Mouse (Mus musculus): ENCODE measurements at regions not wholly inside any gene's neighbourhood (a gene's known extent, or its start where the extent isn't known, plus 50 kb on each side); places are given as distances from the start of the nearest gene placed in this dataset.

DNA sequence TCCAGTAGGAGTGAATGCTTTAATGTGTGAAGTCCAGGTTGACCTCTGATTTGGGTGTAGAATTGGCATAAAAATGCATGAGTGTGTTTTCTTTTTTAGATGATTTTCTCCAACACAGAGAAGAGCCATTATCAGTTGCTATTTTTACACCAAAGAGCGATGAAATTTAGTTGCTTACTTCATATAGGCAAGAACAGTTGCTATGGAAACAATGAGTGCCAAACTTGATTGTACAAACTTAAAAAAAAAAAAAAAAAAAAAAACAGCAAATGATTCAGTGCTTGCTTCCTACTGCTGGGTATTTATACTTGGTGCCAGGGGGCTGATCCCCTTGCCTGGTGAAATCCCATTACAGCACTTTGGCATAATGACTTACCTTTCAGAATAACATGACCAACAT, 268.0 kb downstream of the Sec23a start:
- DNase-seq = no peak

DNA sequence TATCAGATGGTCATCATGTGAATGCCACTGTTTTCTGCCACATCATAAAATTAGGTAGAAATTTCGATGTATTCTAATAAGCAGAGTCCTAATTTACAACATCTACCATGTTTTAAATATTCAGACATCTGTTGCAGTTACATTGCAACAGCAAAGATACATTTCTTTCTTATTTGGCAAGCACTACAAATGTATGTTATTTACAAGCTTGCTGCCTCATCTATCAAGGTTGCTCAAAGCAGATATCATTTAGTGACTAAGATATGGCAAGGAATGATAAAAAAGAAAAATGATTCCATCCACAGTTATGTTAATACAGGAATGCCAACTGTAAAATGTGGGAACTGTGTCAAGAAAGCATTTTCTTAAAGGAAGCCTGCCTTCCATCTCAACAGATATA, 283.7 kb downstream of the Sec23a start:
- no peak for DNase-seq

DNA sequence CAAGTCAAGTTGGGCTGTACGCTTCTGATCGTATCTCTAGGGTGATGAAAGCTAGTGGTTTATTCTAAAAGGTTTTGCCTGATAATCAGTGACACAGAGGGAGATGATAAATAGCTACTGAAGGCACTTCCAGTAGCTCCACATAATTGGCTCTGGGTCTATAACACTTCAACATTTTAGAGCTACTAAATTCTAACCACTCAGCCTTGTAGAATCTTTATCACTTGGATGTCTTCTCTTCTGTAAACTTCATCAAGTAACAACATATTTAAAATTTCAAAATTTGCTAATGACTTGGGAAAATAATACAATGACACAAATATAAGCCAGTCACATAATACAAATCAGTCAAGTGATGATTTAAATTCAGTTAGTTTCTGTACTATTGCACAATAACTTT, 284.3 kb downstream of the Sec23a start:
- DNase-seq = no peak

DNA sequence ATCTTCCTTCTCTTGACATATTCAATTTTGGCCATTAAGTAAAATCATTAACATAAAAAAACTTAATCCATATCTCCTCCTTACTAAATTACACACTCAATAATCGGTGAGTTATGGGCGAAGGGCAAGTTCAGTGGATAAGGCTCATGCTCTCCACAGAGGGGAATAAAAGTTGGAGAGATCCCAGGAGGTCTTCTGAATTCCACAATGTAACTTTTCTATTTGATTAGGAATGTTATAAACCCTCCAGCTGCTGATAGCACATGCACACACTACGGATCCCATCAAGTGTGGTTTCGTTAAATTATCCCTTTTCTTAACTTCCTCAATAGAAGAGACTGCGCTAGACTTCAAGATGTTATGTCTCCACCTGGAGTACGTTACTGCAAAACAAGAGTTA, 293.9 kb downstream of the Sec23a start:
- no peak for DNase-seq

DNA sequence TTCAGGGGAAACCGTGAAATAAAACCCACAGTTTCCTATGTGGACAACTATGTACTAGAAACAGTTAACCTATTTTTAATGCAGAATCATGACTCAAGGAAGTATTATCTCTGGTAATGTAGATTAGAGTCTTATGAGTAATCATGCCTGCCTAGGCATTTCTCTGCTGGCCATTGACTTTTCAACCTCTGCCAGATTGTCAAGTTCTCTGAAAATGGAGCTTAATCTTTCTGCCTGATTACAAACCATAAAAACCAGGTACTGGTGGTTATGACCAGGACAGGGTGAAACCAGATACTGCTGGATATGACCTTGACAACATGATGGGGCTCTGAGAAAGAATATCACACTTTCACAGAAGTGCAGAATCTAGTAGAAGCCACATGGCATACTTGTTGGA, 297.6 kb downstream of the Sec23a start:
- DNase-seq = no peak

DNA sequence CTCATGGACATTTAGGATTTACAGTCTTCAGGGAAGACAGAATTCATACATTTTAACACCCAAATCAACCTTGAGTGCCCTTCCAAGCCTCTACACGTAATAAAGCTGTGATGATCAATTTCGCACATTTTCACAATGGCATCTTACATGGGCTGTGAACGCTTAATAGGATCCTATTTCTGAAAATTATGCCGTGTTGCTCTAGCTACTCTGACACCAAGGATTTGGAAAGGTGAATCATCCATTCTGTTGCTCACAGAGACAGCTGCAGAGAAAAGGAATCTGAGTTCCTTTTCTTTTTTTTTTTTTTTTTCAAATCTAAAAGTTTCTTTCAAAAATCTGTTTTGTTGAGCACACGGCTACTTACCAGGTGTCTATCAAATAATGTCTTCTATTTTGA, 316.1 kb downstream of the Sec23a start:
- no peak for DNase-seq

DNA sequence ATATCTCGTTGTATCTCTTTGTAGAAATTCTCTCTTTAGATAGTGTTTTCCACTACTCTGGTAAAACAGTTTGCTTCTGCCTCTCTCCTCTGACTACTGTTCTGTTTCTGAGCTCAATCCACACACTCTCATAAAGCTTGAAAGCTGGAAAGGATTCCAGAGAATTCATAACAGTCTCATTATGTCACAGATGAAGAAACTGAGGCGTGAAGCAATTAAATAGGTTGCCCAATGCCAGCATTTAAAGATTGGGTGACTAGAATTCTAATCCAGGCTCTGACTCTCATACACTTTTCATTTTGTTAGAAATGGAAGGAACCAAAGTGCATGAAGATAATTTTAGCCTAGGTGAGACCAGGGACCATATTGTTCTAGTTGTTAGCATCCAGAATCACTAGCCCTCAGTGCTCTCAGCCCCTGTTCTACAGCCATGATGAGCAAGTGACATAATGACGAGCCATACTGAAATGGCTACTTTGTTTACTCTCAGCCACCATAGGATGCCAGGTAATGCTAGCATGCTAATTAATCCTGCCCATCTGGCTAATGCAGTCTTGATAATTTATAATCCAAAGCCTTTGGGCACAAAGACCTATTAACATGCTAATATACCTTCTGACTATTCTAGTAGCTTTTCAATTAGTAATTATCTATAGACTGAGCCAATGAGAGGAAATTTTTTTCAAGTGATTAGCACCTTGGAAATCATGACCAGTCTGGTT, 341.7 kb downstream of the Sec23a start:
- DNase-seq = no peak

DNA sequence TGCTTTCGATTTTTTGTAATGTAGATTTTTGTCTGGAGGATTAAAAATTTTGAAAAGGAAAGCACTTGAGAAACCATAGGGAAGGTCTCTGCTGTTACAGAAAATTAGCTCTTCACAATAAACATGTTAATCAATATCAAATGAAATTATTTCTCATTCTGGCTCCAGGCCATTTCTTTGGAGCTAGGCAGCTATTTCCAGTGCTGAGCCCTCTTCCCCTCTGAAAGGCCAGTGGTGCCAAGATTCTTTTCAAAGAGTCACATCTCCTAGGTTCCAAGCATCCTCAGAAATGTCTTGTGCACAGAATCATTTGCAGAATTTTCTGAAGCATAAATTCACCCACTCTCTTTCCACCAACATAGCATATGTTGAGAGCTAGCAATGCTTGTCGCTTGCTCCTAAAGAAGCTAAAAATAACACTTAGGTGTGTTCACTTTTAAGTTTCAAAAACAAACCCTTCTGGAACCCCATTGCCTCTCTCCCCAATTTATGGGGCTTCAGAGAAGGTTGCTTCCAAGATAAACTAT, 357.2 kb downstream of the Sec23a start:
- DNase-seq = no peak

DNA sequence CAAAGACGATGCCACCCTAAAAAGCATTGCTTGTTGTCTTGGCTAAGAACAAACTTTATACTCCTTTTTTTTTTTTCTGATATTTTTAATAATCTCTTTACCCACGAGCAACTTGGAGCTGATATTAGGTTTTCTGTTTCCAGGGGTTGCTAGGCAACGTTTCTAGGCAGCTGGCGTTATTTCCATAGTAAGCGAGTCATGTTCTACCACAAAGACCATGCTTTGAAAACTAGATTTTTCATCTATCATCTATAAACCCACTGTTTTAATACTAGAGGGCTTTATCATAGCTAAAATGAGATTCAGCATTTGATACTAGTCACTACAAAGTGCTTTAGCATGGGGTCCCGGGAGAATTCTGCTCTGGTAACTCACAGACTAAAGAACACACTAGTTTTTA, 358.1 kb downstream of the Sec23a start:
- DNase-seq = no peak

DNA sequence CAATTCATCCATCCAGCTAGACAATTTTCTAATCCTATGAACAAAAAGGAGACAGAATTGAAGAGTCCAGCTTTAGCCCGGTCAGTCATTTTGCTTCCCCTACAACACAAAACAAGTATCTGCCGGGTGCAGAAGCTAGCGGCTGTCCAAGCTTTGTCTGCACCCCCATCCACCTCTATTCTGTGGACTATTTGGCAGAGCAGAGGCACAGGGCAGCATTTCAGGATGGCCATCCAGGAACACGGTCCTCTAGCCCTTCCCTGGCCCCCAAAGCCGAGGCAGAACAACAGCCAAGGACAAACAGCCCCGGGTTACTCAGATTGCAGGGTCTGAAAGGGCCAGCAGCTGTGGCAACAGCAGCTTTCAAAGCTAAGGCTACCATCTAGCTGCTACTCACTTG, 358.6 kb downstream of the Sec23a start:
- DNase-seq = no peak

DNA sequence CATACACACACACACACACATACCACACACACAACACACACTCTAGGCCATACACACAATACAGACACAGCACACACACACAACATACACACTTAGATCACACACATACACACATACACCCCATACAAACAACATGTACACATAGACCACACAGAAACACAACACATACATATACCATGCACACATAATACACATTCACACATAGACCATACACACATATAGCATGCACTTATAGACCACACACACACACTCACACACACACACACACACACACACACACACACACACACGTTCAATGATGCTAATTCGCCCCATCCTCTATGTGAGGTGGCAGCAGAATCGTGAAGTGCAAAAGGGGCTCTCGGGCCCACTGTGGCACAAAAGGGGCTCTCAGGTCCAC, 359.1 kb downstream of the Sec23a start:
- no peak for DNase-seq

DNA sequence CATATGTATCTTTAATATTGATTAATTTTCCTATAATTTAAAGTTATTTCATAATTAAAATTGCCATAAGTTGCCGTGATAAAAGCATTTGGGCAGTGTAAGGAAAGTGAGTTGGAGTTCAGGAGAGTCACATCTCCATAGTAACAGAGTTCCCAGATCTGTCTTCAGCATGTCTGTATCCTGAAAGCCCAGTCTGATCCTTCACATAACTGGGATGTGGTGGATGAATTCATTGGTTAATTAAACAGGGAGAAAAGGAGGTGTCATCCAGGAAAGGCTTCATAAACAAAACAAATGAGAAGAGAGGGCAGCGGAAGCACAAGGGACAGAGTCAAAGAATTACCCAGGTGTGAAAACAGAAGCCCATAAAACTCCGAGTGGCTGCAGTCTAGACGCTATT, 363.5 kb downstream of the Sec23a start:
- no peak for DNase-seq

DNA sequence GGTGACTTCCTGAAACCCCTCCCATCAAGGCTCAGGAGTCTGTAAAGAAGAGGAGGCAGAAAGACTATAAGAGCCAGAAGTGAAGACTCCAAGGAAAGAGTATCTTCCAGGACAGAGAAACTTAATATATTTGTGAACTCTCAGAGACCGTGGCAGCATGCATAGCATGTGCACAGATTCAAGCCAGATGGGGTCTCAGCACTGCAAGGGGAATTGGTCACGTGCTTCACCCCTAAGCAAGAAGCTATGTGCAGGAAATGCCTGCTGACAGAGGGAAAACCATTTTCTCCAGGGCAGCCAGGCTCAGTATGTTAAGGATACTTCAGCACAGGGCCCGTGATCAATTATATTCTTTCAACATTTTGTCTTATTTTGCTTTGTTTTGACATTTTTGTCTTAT, 368.0 kb downstream of the Sec23a start:
- no peak for DNase-seq

DNA sequence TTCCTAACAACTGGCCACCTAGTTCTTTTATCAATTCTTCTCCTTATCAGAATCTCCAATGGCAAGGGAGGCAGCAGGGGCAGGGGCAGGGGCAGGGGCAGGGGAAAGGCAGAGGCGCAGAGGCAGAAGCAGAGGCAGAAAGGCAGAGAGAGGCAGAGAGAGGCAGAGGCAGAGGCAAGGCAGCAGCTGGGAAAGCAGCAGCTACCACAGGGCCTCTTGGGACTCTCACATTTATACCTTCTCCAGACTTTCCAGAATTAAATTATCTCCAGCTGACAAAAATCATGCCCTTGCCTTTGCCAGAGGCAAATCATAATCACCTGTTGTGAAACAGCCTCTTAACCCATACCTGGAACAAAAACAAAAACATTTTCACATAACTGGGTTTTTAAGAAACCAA, 370.4 kb upstream of the Clec14a start:
- DNase-seq = no peak

DNA sequence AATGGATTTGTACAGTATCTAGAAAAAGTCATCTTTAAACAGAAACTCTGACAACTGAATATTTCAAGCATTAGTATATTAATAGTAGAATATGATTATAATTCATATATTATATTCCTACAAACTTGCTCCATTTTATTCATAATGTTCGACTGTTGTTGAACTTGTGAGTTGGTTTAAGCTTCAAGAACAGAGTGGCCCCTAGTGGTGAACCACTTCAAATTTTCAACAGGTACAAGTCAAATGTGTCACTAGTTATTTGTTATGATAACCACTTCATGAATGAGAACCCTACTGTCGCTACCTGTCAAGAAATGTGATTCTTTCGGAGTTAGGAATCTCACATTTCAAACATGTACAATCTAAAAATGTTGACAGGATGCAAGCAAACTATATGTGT, 369.2 kb upstream of the Clec14a start:
- peak; percentile 2 for DNase-seq

DNA sequence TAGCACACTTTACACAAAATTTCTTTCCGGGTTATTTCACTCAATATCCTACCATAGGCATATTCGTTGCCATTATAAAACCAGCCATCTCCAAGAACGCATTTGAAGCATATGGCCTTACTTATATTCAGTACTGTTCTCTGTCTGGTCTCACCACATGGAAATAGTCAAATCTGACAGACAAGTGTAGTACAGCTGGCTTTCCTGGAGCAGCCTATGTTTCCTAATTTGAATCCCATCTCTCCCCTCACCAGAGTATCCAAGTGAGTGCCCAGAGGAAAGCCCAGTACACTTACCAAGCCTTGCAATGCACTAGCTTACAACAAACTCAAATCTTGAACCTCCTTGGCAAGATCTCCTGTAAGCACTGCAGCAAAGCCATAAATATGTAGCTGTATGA, 363.4 kb upstream of the Clec14a start:
- DNase-seq = no peak

DNA sequence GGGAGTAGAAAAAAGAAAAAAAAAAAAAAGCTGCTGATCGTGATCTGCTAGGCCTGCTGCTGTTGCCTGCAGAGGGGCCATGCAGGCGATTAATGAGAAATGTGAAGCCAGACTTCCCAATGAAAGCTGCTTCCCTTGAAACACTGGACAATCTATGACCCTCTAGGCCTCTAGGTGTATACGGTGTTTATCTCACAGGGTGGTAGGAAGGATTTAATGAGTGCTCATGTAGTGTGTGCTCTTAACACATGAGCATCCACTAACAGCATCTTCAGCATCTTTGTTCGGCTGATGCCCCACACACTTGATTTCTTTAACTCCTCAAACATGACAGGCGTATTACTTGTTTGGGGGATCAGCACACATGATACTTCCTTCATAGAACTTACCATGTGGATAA, 359.7 kb upstream of the Clec14a start:
- no peak for DNase-seq

DNA sequence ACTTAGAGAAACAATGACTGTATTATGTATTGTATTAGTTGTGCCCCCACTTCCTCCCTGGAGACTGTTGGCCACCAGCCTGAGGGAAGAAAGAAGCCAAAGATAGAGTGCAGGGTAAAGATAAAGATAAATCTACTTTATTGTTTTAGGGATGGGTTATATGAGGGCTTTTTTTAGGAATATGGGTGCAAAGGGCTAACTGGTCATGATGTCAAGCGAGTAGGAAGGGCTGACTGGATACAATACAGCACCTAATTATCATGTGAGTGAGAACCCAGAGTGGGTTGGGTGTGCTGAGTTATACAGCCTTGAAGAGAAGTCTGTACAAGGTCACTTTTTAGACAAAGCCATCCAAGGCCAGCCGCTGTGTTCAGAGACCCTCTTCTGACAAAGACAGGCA, 356.1 kb upstream of the Clec14a start:
- DNase-seq = no peak

DNA sequence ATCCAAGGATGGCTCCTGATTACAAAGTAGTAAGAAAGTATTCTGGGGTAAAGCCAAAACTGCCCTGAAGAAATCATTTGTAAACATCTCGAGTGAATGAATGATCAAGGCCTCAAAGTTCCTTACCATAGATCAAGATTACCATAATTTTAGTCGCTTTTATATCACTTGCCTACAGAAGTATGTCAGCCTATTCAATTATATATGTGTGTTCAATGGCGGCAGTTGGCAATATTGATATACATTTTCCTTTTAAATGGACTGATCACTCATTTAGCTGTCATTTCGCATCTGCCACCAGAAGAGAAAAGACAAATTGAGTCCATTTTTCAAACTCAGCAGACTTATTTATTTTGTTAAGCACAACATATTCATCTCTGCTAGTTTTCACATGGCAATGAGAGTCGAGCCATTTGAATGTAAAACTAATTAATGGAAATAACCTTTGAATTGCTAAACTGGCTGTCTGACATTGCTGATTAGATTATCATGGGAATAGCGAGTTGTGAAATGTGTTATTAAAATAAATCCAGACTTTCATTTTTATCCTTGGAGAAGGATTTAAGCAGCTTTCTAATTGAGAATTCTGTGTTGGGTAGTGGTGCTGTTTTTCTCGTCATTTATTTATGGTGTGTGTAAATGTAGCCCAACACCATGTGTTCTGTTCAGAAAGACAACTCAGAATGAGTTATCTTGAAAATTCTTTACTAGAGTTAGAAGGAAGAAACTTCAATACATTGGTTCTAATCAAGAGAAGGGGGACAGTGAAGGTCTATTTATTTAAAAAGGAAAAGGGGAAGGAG, 350.6 kb upstream of the Clec14a start:
- no peak for DNase-seq

DNA sequence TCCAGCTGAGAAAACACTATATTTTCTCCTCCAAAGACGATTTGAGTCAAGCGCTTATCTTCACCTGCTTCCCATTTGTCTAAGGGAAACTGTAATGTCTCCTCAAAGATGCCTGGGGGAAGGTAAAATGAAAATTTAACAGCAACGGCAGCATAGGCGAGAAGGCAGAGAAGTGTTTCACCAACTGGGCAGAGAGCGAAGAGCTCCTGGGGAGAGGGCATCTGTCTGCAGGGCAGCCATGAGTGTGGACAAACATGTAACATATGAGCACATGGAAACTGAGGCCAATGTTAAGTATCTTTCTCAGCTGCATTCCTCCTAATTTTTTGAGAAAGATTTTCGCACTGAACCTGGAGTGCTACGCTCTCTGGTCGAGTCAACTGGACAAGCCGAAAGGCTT, 325.7 kb upstream of the Clec14a start:
- no peak for DNase-seq

DNA sequence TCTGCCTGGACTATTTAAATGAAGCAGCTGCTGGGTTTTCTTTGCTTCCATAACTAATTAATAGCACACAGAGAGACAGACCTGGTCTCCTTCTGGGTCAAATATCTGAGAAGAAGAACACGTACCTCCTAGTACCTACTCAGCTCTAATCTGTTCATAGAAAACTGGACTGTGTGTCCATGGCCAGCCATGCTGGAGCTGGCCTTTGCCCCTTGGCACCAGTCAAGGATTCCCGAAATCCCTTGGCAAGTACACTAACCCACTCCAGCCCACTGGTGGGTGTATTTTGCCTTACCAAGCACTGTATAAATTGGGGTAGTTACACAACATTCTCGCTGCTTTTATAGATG, 322.4 kb upstream of the Clec14a start:
- no peak for DNase-seq

DNA sequence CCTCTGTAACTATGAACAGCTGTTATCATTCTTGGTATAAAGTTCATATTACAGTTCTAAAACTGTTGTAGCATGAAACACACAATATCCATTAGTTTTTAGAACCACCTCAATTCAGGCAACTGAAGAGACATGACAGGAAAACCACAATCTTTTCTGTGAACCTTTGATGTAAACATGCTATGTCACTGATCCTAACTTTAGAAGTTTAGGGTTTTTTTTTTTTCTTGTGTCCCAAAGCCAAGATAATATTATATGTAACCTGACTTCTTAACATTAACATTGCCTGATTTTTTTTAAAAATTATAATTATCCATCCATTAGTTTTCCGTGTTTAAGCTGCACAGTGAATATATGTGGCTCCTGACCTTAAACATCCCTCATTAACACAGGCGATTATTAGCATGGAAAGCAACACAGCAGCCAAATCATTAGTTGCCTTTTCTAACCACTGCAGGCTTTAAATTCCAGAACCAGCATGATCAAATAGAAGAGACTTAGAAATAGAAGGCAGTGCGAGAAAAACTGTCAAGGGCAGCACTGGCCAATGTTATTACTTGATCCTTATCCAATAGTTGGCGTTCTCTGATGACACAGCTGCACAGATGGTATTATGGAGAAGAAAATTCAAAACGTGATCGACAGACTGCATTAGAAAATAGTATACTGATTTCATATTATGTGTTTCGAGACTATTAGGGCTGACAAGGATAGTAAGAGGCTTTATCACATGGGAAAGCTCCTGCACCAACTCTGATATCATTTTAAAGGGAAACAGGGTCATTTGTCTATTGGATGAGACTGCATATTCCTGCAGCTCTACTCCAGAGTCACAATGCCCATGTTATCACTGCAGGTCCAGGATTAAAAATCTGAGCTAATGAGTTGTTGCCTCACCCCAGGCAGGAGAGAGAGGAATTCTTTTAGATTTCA, 321.7 kb upstream of the Clec14a start:
- no peak for DNase-seq

All from adrenal gland, postnatal 10 days (tissue).